Mouse (Mus musculus): ENCODE measurements around the gene Kdm6b. TPM values are rescaled to one million over a fixed set of nuclear protein-coding genes. Genes with fewer than 3 reads are reported as not detected.
"Not testable (repeated sequence)": the region's sequence is repeated elsewhere in the genome, so short reads cannot be mapped to it uniquely, and the experiment has no call there.

The Kdm6b gene
- polyA plus RNA-seq, 1 experiment from 2014 or later = 17.6 TPM

GRCm38 (mm10) chr11:69395235-69395633 lies 18.2 kb downstream of the Kdm6b start, which contains the start of the genes Naa38 and Cyb5d1:
Gene Naa38 (plus strand): TSS chr11:69395487.
Gene Cyb5d1 (minus strand): TSS chr11:69395631.
- not testable (repeated sequence) for H3K36me3 ChIP-seq (ENCODE audit: control insufficient read depth, insufficient read depth, low read length); H3K9me3 ChIP-seq (ENCODE audit: control insufficient read depth, low read length); H3K27me3 ChIP-seq (replicated peaks; ENCODE audit: control insufficient read depth, insufficient read depth, low read length)
- Histone ChIP-seq H3K27ac (ENCODE audit: low read length) (peak within 1 kb of the TSS; percentile 98), H3K4me2 (ENCODE audit: low read depth, low read length) (peak within 1 kb of the TSS; percentile 74), H3K4me3 (ENCODE audit: low read length) (peak within 1 kb of the TSS; percentile 69), H3K9ac (ENCODE audit: low read depth, low read length) (peak within 1 kb of the TSS; percentile 93), H3K4me1 (ENCODE audit: control insufficient read depth, insufficient read depth, low read length) (peaks cover 28% of the 10 kb centered on the region)
- 0% methylated on average over 20 of the region's 24 CpGs for WGBS
- ATAC-seq = peak; percentile 78

DNA sequence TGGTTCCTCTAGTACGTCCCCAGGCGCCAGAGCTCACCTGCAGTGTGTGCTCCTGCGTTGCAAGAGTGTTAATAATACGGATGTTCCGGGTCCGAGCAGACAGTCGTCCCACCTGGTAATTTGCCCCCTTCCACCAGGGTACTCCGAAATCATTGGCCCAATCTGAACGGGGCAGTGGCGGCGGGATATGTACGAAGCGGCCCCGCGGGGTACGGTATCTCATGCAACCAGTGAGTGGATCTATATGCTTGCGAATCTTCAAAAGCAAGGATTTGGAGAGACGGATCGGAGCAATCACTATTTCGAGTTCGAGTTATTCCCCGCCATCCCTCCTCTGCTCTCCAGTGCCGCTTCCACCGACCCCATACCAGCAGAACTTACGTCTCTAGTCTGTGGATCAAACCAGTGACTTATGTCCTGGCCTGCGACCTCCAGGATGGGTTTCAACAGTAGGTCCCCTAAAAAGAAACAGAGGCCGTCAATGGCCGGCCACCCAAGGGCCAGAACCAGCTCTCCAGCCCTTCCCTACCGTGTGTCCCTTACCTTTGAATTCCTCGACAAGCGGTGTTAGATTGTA lies 18.8 kb downstream of the Kdm6b start:
- WGBS = 0% methylated on average over 31 of the region's 31 CpGs
- ATAC-seq = not testable (repeated sequence)

DNA sequence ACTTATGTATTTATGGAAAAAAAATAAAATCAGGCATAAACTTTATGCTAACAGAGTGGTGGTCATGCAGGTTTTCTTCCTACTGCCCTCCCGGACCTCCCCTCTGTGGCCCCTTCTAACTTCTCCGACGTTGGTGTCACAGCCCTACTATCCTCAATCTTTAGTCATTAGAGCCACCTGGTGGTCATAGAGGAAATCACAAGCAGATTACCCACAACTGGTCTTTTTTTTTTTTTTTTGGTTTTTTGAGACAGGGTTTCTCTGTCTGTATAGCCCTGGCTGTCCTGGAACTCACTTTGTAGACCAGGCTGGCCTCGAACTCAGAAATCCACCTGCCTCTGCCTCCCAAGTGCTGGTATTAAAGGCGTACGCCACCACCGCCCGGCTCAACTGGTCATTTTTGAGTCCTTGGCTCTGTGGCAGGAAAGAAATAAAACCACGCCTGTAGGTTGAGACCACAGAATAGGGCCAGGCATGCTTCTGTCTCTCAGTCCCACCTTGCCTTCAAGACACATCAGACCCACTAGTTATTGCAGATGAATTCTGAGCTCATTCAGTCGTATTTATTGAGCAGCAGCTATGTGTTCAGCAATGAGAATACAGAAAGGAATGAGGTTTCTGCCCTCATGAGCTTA lies 23.0 kb downstream of the Kdm6b start:
- 49% methylated on average over 10 of the region's 10 CpGs for WGBS
- Histone ChIP-seq H3K27ac (ENCODE audit: low read length) (no peak overlapping the region), H3K4me2 (ENCODE audit: low read depth, low read length) (no peak overlapping the region), H3K4me1 (ENCODE audit: control insufficient read depth, insufficient read depth, low read length) (no peaks in the 10 kb centered on the region), H3K36me3 (ENCODE audit: control insufficient read depth, insufficient read depth, low read length) (no peaks in the 10 kb centered on the region), H3K27me3 (replicated peaks; ENCODE audit: control insufficient read depth, insufficient read depth, low read length) (no peaks in the 10 kb centered on the region), H3K9ac (ENCODE audit: low read depth, low read length) (no peak overlapping the region), H3K4me3 (ENCODE audit: low read length) (no peak overlapping the region), H3K9me3 (ENCODE audit: control insufficient read depth, low read length) (no peaks in the 10 kb centered on the region)
- no peak for ATAC-seq

More for the DNA sequence above, 18.8 kb downstream of the Kdm6b start:
- Histone ChIP-seq H3K4me1 (ENCODE audit: control insufficient read depth, insufficient read depth, low read length) (peaks cover 24% of the 10 kb centered on the region), H3K27ac (ENCODE audit: low read length) (peak overlapping the region; percentile 48; the same call in 1 of the 2 replicates), H3K4me2 (ENCODE audit: low read depth, low read length) (peak overlapping the region; percentile 74), H3K4me3 (ENCODE audit: low read length) (peak overlapping the region; percentile 69), H3K9ac (ENCODE audit: low read depth, low read length) (peak overlapping the region; percentile 76)
- not testable (repeated sequence) for H3K9me3 ChIP-seq (ENCODE audit: control insufficient read depth, low read length); H3K27me3 ChIP-seq (replicated peaks; ENCODE audit: control insufficient read depth, insufficient read depth, low read length); H3K36me3 ChIP-seq (ENCODE audit: control insufficient read depth, insufficient read depth, low read length)

- WGBS = 67% methylated on average over 14 of the region's 14 CpGs
- Histone ChIP-seq H3K36me3 (ENCODE audit: control insufficient read depth, insufficient read depth, low read length) (no peaks in the 10 kb centered on the region), H3K9ac (ENCODE audit: low read depth, low read length) (no peak overlapping the region), H3K4me2 (ENCODE audit: low read depth, low read length) (no peak overlapping the region), H3K27ac (ENCODE audit: low read length) (no peak overlapping the region), H3K27me3 (replicated peaks; ENCODE audit: control insufficient read depth, insufficient read depth, low read length) (no peaks in the 10 kb centered on the region), H3K4me1 (ENCODE audit: control insufficient read depth, insufficient read depth, low read length) (0 out of 2 replicates have a peak, but pooled peaks cover 2% of the 10 kb centered on the region), H3K4me3 (ENCODE audit: low read length) (no peak overlapping the region), H3K9me3 (ENCODE audit: control insufficient read depth, low read length) (no peaks in the 10 kb centered on the region)
- ATAC-seq = no peak
Measured at GRCm38 (mm10) chr11:69389531-69390399, 23.7 kb downstream of the Kdm6b start.

- WGBS = 98% methylated on average over 4 of the region's 4 CpGs
- ATAC-seq = no peak
- no peak overlapping the region for H3K4me3 ChIP-seq (ENCODE audit: low read length)
Measured at GRCm38 (mm10) chr11:69388680-69389079, 24.8 kb downstream of the Kdm6b start.

DNA sequence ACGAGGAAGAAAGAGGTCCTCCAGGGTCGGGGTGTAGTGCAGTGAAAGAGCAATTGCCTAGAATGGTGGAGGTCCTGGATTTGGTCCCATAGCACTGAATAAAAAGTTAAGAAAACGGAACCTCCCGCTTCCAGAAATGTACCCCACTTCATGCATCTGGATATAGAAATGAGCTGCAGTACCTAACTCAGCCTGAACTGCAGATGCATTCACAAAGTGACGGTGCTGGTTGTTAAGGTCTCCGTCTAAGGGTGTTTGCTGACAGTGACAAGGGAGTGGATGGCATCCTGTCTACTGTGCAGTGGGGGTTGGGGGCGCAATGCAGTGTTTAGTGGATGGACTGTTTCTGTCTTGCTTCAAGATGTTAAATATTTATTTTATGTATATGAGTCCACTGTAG lies 26.7 kb downstream of the Kdm6b start:
- 71% methylated on average over 7 of the region's 7 CpGs for WGBS
- Histone ChIP-seq H3K36me3 (ENCODE audit: control insufficient read depth, insufficient read depth, low read length) (no peaks in the 10 kb centered on the region), H3K27ac (ENCODE audit: low read length) (no peak overlapping the region), H3K27me3 (replicated peaks; ENCODE audit: control insufficient read depth, insufficient read depth, low read length) (no peaks in the 10 kb centered on the region), H3K4me1 (ENCODE audit: control insufficient read depth, insufficient read depth, low read length) (0 out of 2 replicates have a peak, but pooled peaks cover 2% of the 10 kb centered on the region), H3K9ac (ENCODE audit: low read depth, low read length) (no peak overlapping the region), H3K4me3 (ENCODE audit: low read length) (no peak overlapping the region), H3K4me2 (ENCODE audit: low read depth, low read length) (no peak overlapping the region), H3K9me3 (ENCODE audit: control insufficient read depth, low read length) (no peaks in the 10 kb centered on the region)
- ATAC-seq = no peak

More at GRCm38 (mm10) chr11:69388680-69389079, 24.8 kb downstream of the Kdm6b start:
- H3K27me3 ChIP-seq (replicated peaks; ENCODE audit: control insufficient read depth, insufficient read depth, low read length) = no peaks in the 10 kb centered on the region
- no peak overlapping the region for H3K27ac ChIP-seq (ENCODE audit: low read length)
- no peaks in the 10 kb centered on the region for H3K36me3 ChIP-seq (ENCODE audit: control insufficient read depth, insufficient read depth, low read length)
- H3K4me2 ChIP-seq (ENCODE audit: low read depth, low read length) = no peak overlapping the region
- H3K9me3 ChIP-seq (ENCODE audit: control insufficient read depth, low read length) = no peaks in the 10 kb centered on the region
- no peak overlapping the region for H3K9ac ChIP-seq (ENCODE audit: low read depth, low read length)
- H3K4me1 ChIP-seq (ENCODE audit: control insufficient read depth, insufficient read depth, low read length) = 0 out of 2 replicates have a peak, but pooled peaks cover 2% of the 10 kb centered on the region

- no peak overlapping the region for H3K4me2 ChIP-seq (ENCODE audit: low read depth, low read length)
- no peaks in the 10 kb centered on the region for H3K9me3 ChIP-seq (ENCODE audit: control insufficient read depth, low read length)
- H3K27me3 ChIP-seq (replicated peaks; ENCODE audit: control insufficient read depth, insufficient read depth, low read length) = no peaks in the 10 kb centered on the region
- no peak overlapping the region for H3K9ac ChIP-seq (ENCODE audit: low read depth, low read length)
- H3K4me3 ChIP-seq (ENCODE audit: low read length) = no peak overlapping the region
- WGBS = 76% methylated on average over 6 of the region's 6 CpGs
- H3K4me1 ChIP-seq (ENCODE audit: control insufficient read depth, insufficient read depth, low read length) = 0 out of 2 replicates have a peak, but pooled peaks cover 2% of the 10 kb centered on the region
- no peaks in the 10 kb centered on the region for H3K36me3 ChIP-seq (ENCODE audit: control insufficient read depth, insufficient read depth, low read length)
- peak overlapping the region; percentile 75 for H3K27ac ChIP-seq (ENCODE audit: low read length)
- peak; percentile 73 for ATAC-seq
Measured at GRCm38 (mm10) chr11:69384979-69385378, 28.5 kb downstream of the Kdm6b start.

GRCm38 (mm10) chr11:69382478-69383105 lies 30.9 kb downstream of the Kdm6b start:
- 62% methylated on average over 10 of the region's 10 CpGs for WGBS
- no peak overlapping the region for H3K9ac ChIP-seq (ENCODE audit: low read depth, low read length)
- no peaks in the 10 kb centered on the region for H3K36me3 ChIP-seq (ENCODE audit: control insufficient read depth, insufficient read depth, low read length)
- H3K4me1 ChIP-seq (ENCODE audit: control insufficient read depth, insufficient read depth, low read length) = 0 out of 2 replicates have a peak, but pooled peaks cover 2% of the 10 kb centered on the region
- H3K4me3 ChIP-seq (ENCODE audit: low read length) = no peak overlapping the region
- ATAC-seq = no peak
- H3K27me3 ChIP-seq (replicated peaks; ENCODE audit: control insufficient read depth, insufficient read depth, low read length) = no peaks in the 10 kb centered on the region
- H3K4me2 ChIP-seq (ENCODE audit: low read depth, low read length) = no peak overlapping the region
- H3K27ac ChIP-seq (ENCODE audit: low read length) = no peak overlapping the region
- no peaks in the 10 kb centered on the region for H3K9me3 ChIP-seq (ENCODE audit: control insufficient read depth, low read length)

- H3K4me3 ChIP-seq (ENCODE audit: low read length) = no peak overlapping the region
- no peak overlapping the region for H3K9ac ChIP-seq (ENCODE audit: low read depth, low read length)
- no peaks in the 10 kb centered on the region for H3K36me3 ChIP-seq (ENCODE audit: control insufficient read depth, insufficient read depth, low read length)
- H3K27ac ChIP-seq (ENCODE audit: low read length) = no peak overlapping the region
- H3K9me3 ChIP-seq (ENCODE audit: control insufficient read depth, low read length) = no peaks in the 10 kb centered on the region
- ATAC-seq = no peak
- peaks cover 4% of the 10 kb centered on the region; the same call in 1 of the 2 replicates for H3K4me1 ChIP-seq (ENCODE audit: control insufficient read depth, insufficient read depth, low read length)
- H3K27me3 ChIP-seq (replicated peaks; ENCODE audit: control insufficient read depth, insufficient read depth, low read length) = no peaks in the 10 kb centered on the region
- no peak overlapping the region for H3K4me2 ChIP-seq (ENCODE audit: low read depth, low read length)
- 82% methylated on average over 6 of the region's 6 CpGs for WGBS
Measured at GRCm38 (mm10) chr11:69381356-69381755, 32.1 kb downstream of the Kdm6b start.

Measured in intestine, embryonic 16.5 days (tissue).